Mouse (Mus musculus) forebrain, embryonic 12.5 days (tissue): Measurements from ENCODE around the gene Ier3. TPM values are rescaled to one million over a fixed set of nuclear protein-coding genes. Genes with fewer than 3 reads are reported as not detected.

Experiments
- ATAC-seq: fragments of 200-750 bp; cut with Nextera tagmentation; 2 replicates; pipeline ENCODE4 v1.8.0; 2017; ENCODE audit warnings: moderate TSS enrichment; ENCODE audit not compliant: low FRiP score
- H3K27ac ChIP-seq: fragments of 300-500 bp; sonication (generic); 2 replicates; pipeline ENCODE4 v1.5.1; 2016; ENCODE audit warnings: mild to moderate bottlenecking
- H3K27me3 ChIP-seq: fragments of 300-500 bp; sonication (generic); 2 replicates; pipeline ENCODE4 v1.6.1; 2016; ENCODE audit warnings: mild to moderate bottlenecking
- H3K36me3 ChIP-seq: fragments of 300-500 bp; sonication (generic); replicated peaks from 2 replicates; pipeline ENCODE4 v1.6.1; 2016; ENCODE audit warnings: mild to moderate bottlenecking
- H3K4me1 ChIP-seq: fragments of 300-500 bp; sonication (generic); 2 replicates; pipeline ENCODE4 v1.6.1; 2016
- H3K4me2 ChIP-seq: fragments of 300-500 bp; sonication (generic); 2 replicates; pipeline ENCODE4 v1.6.1; 2016; ENCODE audit warnings: mild to moderate bottlenecking, moderate library complexity
- H3K4me3 ChIP-seq: fragments of 300-500 bp; sonication (generic); replicated peaks from 2 replicates; pipeline ENCODE4 v1.5.1; 2016; ENCODE audit warnings: mild to moderate bottlenecking
- H3K9ac ChIP-seq: fragments of 300-500 bp; sonication (generic); 2 replicates; pipeline ENCODE4 v1.6.1; 2016; ENCODE audit warnings: mild to moderate bottlenecking
- H3K9me3 ChIP-seq: fragments of 300-500 bp; sonication (generic); 2 replicates; pipeline ENCODE4 v1.6.1; 2016
- WGBS: fragments of 180-500 bp; shearing (Covaris S2); methylation state at CpG from one replicate; pipeline ENCODE4 v1.1.7; 2016; 5-methylcytosine and 5-hydroxymethylcytosine counted together
- polyA plus RNA-seq: library from polyadenylated mRNA; unstranded; fragments of >200 nt; fragmentation: Nextera tagmentation; extraction: Ambion mirVana; gene quantifications from 2 replicates; pipeline ENCODE4 v1.2.1, GENCODE M21; 2016

The Ier3 gene
- polyA plus RNA-seq, 1 experiment from 2014 or later, result 5.3 TPM

DNA sequence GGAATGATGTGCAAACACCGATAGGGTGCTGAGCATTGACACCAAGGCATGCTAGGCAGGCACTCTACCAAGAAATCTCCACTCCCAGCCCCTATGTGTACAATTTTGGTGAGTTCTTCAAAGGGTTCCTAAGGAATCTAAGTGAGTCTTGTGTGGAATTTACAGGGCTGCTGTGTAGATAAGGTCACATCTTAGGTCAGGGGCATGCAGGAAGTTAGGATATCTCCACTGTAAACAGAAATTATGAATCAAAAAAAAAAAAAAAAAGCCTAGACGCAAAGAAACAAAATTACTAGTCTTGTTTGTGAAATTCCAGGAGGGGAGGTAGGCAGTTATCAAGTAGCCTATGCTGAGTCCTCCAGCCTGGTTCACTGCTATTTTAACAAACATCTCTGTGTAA, 28.6 kb upstream of the Ier3 start:
- no peak for ATAC-seq
- Histone ChIP-seq H3K4me2 (no peak overlapping the region), H3K9ac (no peak overlapping the region), H3K4me3 (no peak overlapping the region), H3K36me3 (no peaks in the 10 kb centered on the region), H3K27ac (no peak overlapping the region), H3K9me3 (no peaks in the 10 kb centered on the region), H3K4me1 (no peaks in the 10 kb centered on the region), H3K27me3 (no peaks in the 10 kb centered on the region)
- 93% methylated on average over 2 of the region's 2 CpGs for WGBS

- Histone ChIP-seq H3K27me3 (no peaks in the 10 kb centered on the region), H3K27ac (no peak overlapping the region), H3K9me3 (no peaks in the 10 kb centered on the region), H3K9ac (no peak overlapping the region), H3K4me3 (no peak overlapping the region), H3K4me2 (no peak overlapping the region), H3K36me3 (no peaks in the 10 kb centered on the region), H3K4me1 (no peaks in the 10 kb centered on the region)
- 59% methylated on average over 2 of the region's 2 CpGs for WGBS
- ATAC-seq, result no peak
Observed at GRCm38 (mm10) chr17:35795099-35795498, 26.4 kb upstream of the Ier3 start.

DNA sequence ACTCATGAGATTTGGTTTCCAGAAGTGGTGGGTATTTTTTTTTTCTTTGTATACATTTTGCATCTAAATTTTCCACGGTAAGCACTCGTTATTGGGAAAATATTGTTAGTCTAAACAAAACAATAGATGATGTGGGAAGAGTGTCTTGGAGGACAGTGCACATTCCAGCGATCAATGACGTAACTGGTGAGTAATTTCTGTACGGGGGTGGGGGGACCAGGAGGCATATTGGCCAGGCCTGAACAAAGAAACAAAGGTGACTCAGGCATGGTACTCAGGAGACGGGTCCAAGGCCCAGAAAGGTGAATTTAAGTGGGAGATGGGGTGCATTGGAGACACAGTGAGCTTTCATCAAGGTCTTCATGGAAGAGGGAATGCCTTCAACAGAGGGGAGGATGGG, 25.8 kb upstream of the Ier3 start:
- no peak overlapping the region for H3K9ac ChIP-seq
- H3K27me3 ChIP-seq, result no peaks in the 10 kb centered on the region
- WGBS, result 75% methylated on average over 6 of the region's 6 CpGs
- H3K27ac ChIP-seq, result no peak overlapping the region
- no peaks in the 10 kb centered on the region for H3K36me3 ChIP-seq
- H3K4me3 ChIP-seq, result no peak overlapping the region
- H3K4me2 ChIP-seq, result no peak overlapping the region
- no peaks in the 10 kb centered on the region for H3K4me1 ChIP-seq
- H3K9me3 ChIP-seq, result no peaks in the 10 kb centered on the region
- ATAC-seq, result no peak

GRCm38 (mm10) chr17:35796835-35797234, 24.6 kb upstream of the Ier3 start:
- no peaks in the 10 kb centered on the region for H3K9me3 ChIP-seq
- H3K27me3 ChIP-seq, result no peaks in the 10 kb centered on the region
- H3K4me1 ChIP-seq, result no peaks in the 10 kb centered on the region
- H3K4me3 ChIP-seq, result no peak overlapping the region
- H3K4me2 ChIP-seq, result no peak overlapping the region
- H3K36me3 ChIP-seq, result no peaks in the 10 kb centered on the region
- no peak for ATAC-seq
- no peak overlapping the region for H3K9ac ChIP-seq
- WGBS, result 68% methylated on average over 5 of the region's 5 CpGs
- H3K27ac ChIP-seq, result no peak overlapping the region

DNA sequence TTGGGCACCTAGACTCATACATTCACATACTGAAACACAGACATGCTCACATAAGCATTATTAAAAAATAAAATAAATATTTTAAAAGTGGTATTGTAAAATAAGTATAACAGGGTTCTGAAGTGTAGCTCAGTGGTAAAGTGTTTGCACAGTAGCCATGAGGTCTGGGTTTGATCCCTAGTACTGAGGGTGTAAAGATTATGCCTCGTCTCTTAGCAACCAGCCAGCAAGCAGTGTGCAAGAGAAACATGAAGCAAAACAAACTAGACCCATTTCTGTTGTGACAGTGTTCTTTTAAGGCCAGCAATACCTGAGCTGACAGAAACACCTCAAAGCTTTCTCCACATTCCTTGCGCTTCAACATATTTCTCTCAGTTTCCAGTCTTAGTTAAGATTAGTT, 20.6 kb upstream of the Ier3 start:
- Histone ChIP-seq H3K27ac (no peak overlapping the region), H3K4me3 (no peak overlapping the region), H3K36me3 (no peaks in the 10 kb centered on the region), H3K4me1 (peaks cover 4% of the 10 kb centered on the region; the same call in 1 of the 2 replicates), H3K27me3 (no peaks in the 10 kb centered on the region), H3K9me3 (no peaks in the 10 kb centered on the region), H3K4me2 (no peak overlapping the region), H3K9ac (no peak overlapping the region)
- 75% methylated on average over 2 of the region's 2 CpGs for WGBS
- no peak for ATAC-seq

DNA sequence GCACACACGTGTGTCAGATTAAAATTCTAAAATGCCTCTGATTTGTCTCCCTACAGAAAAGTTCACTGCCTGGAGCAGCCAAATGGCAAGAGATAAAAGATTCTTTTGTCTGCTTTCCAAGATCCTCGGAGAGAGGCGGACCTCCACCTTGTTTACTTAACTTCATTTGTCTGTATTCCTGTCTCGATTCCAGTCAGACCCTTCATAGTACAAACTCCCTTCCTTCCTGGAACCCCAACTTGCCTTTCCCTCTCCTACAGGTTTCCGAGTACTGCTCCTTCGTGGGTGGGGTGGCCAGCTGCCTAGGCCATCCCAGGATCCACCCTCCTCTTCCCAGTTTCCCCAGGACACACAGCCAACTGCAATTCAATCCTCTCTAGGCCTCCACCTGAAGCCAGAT, 18.5 kb upstream of the Ier3 start:
- no peak overlapping the region for H3K9ac ChIP-seq
- H3K36me3 ChIP-seq, result no peaks in the 10 kb centered on the region
- no peak overlapping the region for H3K27ac ChIP-seq
- no peaks in the 10 kb centered on the region for H3K27me3 ChIP-seq
- H3K4me2 ChIP-seq, result no peak overlapping the region
- H3K4me1 ChIP-seq, result peaks cover 4% of the 10 kb centered on the region; the same call in 1 of the 2 replicates
- no peak overlapping the region for H3K4me3 ChIP-seq
- no peak for ATAC-seq
- 61% methylated on average over 6 of the region's 6 CpGs for WGBS
- no peaks in the 10 kb centered on the region for H3K9me3 ChIP-seq

GRCm38 (mm10) chr17:35803858-35804399, 17.6 kb upstream of the Ier3 start:
- no peaks in the 10 kb centered on the region for H3K36me3 ChIP-seq
- H3K27me3 ChIP-seq, result no peaks in the 10 kb centered on the region
- no peak overlapping the region for H3K4me2 ChIP-seq
- 88% methylated on average over 4 of the region's 4 CpGs for WGBS
- H3K9ac ChIP-seq, result no peak overlapping the region
- H3K27ac ChIP-seq, result no peak overlapping the region
- no peak overlapping the region for H3K4me3 ChIP-seq
- ATAC-seq, result no peak
- peaks cover 4% of the 10 kb centered on the region; the same call in 1 of the 2 replicates for H3K4me1 ChIP-seq
- H3K9me3 ChIP-seq, result no peaks in the 10 kb centered on the region

DNA sequence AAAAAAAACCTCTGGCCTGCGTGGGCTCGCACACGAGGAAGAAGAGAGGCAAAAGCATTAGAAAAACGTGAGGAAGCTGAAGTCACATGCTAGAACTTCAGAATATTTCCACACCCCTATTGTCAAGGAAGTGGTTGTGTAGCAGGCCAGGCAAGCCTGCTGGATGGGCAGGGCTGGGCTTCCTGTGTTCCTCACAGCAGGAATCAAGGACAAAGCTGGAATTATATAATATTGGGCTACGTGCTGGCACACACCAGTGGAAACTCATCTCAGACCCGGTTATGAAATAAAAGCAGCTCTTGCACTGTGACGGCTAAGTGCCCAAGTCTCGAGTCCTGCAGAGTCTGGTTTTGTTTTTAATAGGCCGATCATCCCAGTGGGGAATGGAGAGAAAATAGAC, 13.4 kb upstream of the Ier3 start:
- H3K9me3 ChIP-seq, result no peaks in the 10 kb centered on the region
- WGBS, result 77% methylated on average over 9 of the region's 9 CpGs
- peaks cover 1% of the 10 kb centered on the region; the same call in 1 of the 2 replicates for H3K4me1 ChIP-seq
- no peak overlapping the region for H3K4me3 ChIP-seq
- no peak overlapping the region for H3K27ac ChIP-seq
- ATAC-seq, result no peak
- H3K9ac ChIP-seq, result no peak overlapping the region
- H3K27me3 ChIP-seq, result no peaks in the 10 kb centered on the region
- no peaks in the 10 kb centered on the region for H3K36me3 ChIP-seq
- H3K4me2 ChIP-seq, result no peak overlapping the region

GRCm38 (mm10) chr17:35809395-35809794, 12.1 kb upstream of the Ier3 start:
- H3K4me2 ChIP-seq, result no peak overlapping the region
- H3K9me3 ChIP-seq, result no peaks in the 10 kb centered on the region
- no peak overlapping the region for H3K9ac ChIP-seq
- ATAC-seq, result no peak
- H3K27me3 ChIP-seq, result no peaks in the 10 kb centered on the region
- peaks cover 3% of the 10 kb centered on the region; the same call in 1 of the 2 replicates for H3K4me1 ChIP-seq
- H3K27ac ChIP-seq, result no peak overlapping the region
- WGBS, result 89% methylated on average over 11 of the region's 11 CpGs
- H3K4me3 ChIP-seq, result no peak overlapping the region
- no peaks in the 10 kb centered on the region for H3K36me3 ChIP-seq

DNA sequence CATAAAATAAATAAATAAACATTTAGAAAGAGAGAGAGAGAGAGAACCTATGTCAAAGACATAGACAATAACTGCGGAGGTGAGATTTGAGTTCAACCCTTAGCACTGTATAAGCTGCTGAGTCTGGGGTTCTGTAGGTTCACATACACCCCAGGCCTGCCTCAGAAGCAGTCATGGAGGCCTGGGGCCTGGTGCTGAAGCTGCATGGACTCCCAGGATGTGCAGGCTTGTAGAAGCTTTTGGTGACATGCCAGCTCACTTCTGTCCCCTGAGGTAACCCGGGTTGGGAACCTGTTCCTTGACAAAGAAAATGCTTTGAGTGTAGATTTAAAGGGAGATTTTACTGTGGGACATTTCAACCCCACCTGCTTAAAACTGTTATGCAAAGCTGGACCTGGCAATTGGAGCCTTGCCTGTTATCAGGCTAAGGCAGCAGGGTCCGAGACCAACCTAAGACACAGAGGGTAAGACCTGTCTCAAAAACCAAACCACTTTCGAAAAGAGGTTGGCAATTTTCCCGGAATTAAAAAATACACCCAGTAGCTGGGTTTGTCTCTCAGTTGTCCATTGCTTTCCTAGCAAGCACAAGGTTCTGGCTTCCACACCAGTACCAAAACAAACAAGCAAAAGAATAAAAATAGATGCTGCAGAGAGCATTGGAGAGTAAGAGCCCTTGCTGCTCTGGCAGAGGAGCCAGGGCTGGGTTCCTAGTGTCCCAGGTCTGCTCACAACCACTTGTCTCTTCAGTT, 10.4 kb upstream of the Ier3 start:
- no peak overlapping the region for H3K4me2 ChIP-seq
- H3K4me1 ChIP-seq, result peaks cover 3% of the 10 kb centered on the region; the same call in 1 of the 2 replicates
- WGBS, result 89% methylated on average over 5 of the region's 5 CpGs
- no peak overlapping the region for H3K27ac ChIP-seq
- ATAC-seq, result no peak
- H3K27me3 ChIP-seq, result no peaks in the 10 kb centered on the region
- no peak overlapping the region for H3K9ac ChIP-seq
- no peaks in the 10 kb centered on the region for H3K9me3 ChIP-seq
- H3K4me3 ChIP-seq, result no peak overlapping the region
- H3K36me3 ChIP-seq, result no peaks in the 10 kb centered on the region

GRCm38 (mm10) chr17:35812307-35812706, 9.2 kb upstream of the Ier3 start:
- Histone ChIP-seq H3K4me1 (peaks cover 8% of the 10 kb centered on the region), H3K27ac (no peak overlapping the region), H3K27me3 (no peaks in the 10 kb centered on the region; the same call in 1 of the 2 replicates), H3K9me3 (no peaks in the 10 kb centered on the region), H3K36me3 (no peaks in the 10 kb centered on the region), H3K4me2 (no peak overlapping the region), H3K9ac (no peak overlapping the region), H3K4me3 (no peak overlapping the region)
- WGBS, result 79% methylated on average over 5 of the region's 5 CpGs
- ATAC-seq, result no peak

- H3K4me1 ChIP-seq, result peaks cover 8% of the 10 kb centered on the region
- H3K36me3 ChIP-seq, result no peaks in the 10 kb centered on the region
- ATAC-seq, result no peak
- no peak overlapping the region for H3K4me3 ChIP-seq
- 81% methylated on average over 6 of the region's 6 CpGs for WGBS
- no peaks in the 10 kb centered on the region; the same call in 1 of the 2 replicates for H3K27me3 ChIP-seq
- H3K9me3 ChIP-seq, result no peaks in the 10 kb centered on the region
- H3K9ac ChIP-seq, result no peak overlapping the region
- peak overlapping the region; percentile 16 for H3K27ac ChIP-seq
- no peak overlapping the region for H3K4me2 ChIP-seq
Observed at GRCm38 (mm10) chr17:35812736-35813135, 8.7 kb upstream of the Ier3 start.

GRCm38 (mm10) chr17:35813245-35813647, 8.2 kb upstream of the Ier3 start:
- Histone ChIP-seq H3K4me2 (no peak overlapping the region), H3K4me1 (peaks cover 8% of the 10 kb centered on the region), H3K36me3 (no peaks in the 10 kb centered on the region), H3K9me3 (no peaks in the 10 kb centered on the region), H3K27ac (peak overlapping the region; percentile 16; the same call in 1 of the 2 replicates), H3K4me3 (no peak overlapping the region), H3K27me3 (no peaks in the 10 kb centered on the region; the same call in 1 of the 2 replicates), H3K9ac (no peak overlapping the region)
- ATAC-seq, result no peak
- 69% methylated on average over 7 of the region's 7 CpGs for WGBS
